Mouse (Mus musculus): ENCODE data around the gene Slc17a9. TPM values are rescaled to one million over a fixed set of nuclear protein-coding genes. Genes with fewer than 3 reads are reported as not detected.

Slc17a9 gene
- polyA plus RNA-seq (2012), result 0.65 and 0.70 TPM in 2 replicates

- TF ChIP-seq GATA1 (IDR thresholded peaks at IDR 0.05; ENCODE audit: low read length), result no peak
These were observed at the start of gene Slc17a9 for GRCm38 (mm10) chr2:180724585-180725413. Gene Slc17a9 (plus strand): TSS chr2:180725263.

- TF ChIP-seq GATA1 (IDR thresholded peaks at IDR 0.05; ENCODE audit: low read length), result no peak
These were observed 48.4 kb upstream of the Slc17a9 start for GRCm38 (mm10) chr2:180676706-180677105.

GRCm38 (mm10) chr2:180678609-180679140 is 46.4 kb upstream of the Slc17a9 start:
- no peak for TF ChIP-seq GATA1 (IDR thresholded peaks at IDR 0.05; ENCODE audit: low read length)

- no peak for TF ChIP-seq GATA1 (IDR thresholded peaks at IDR 0.05; ENCODE audit: low read length)
These were observed 43.8 kb upstream of the Slc17a9 start for GRCm38 (mm10) chr2:180681225-180681624.

GRCm38 (mm10) chr2:180683524-180683923 is 41.5 kb upstream of the Slc17a9 start:
- TF ChIP-seq GATA1 (IDR thresholded peaks at IDR 0.05; ENCODE audit: low read length), result no peak

GRCm38 (mm10) chr2:180684031-180684430 is 41.0 kb upstream of the Slc17a9 start:
- no peak for TF ChIP-seq GATA1 (IDR thresholded peaks at IDR 0.05; ENCODE audit: low read length)

- no peak for TF ChIP-seq GATA1 (IDR thresholded peaks at IDR 0.05; ENCODE audit: low read length)
These were observed 35.2 kb upstream of the Slc17a9 start for GRCm38 (mm10) chr2:180689841-180690240.

GRCm38 (mm10) chr2:180692630-180693029 is 32.4 kb upstream of the Slc17a9 start:
- TF ChIP-seq GATA1 (IDR thresholded peaks at IDR 0.05; ENCODE audit: low read length), result no peak

GRCm38 (mm10) chr2:180695176-180695575 is 29.9 kb upstream of the Slc17a9 start:
- TF ChIP-seq GATA1 (IDR thresholded peaks at IDR 0.05; ENCODE audit: low read length), result no peak

- no peak for TF ChIP-seq GATA1 (IDR thresholded peaks at IDR 0.05; ENCODE audit: low read length)
These were observed 24.6 kb upstream of the Slc17a9 start for GRCm38 (mm10) chr2:180700457-180700856.

GRCm38 (mm10) chr2:180701053-180701766 is 23.9 kb upstream of the Slc17a9 start:
- TF ChIP-seq GATA1 (IDR thresholded peaks at IDR 0.05; ENCODE audit: low read length), result no peak

- no peak for TF ChIP-seq GATA1 (IDR thresholded peaks at IDR 0.05; ENCODE audit: low read length)
These were observed 23.1 kb upstream of the Slc17a9 start for GRCm38 (mm10) chr2:180701767-180702621.

GRCm38 (mm10) chr2:180702701-180703149 is 22.3 kb upstream of the Slc17a9 start:
- TF ChIP-seq GATA1 (IDR thresholded peaks at IDR 0.05; ENCODE audit: low read length), result no peak

GRCm38 (mm10) chr2:180703175-180703574 is 21.9 kb upstream of the Slc17a9 start:
- no peak for TF ChIP-seq GATA1 (IDR thresholded peaks at IDR 0.05; ENCODE audit: low read length)

GRCm38 (mm10) chr2:180703645-180704359 is 21.3 kb upstream of the Slc17a9 start:
- peak; percentile 60 for TF ChIP-seq GATA1 (IDR thresholded peaks at IDR 0.05; ENCODE audit: low read length)

All from G1E-ER4 (cell line).